In genomic region chr2:83729339-83729738, GRCm38 (mm10) we compare ENCODE assay signal across 7 mouse cellular contexts. TPM values are rescaled to one million over a fixed set of nuclear protein-coding genes. Genes with fewer than 3 reads are reported as not detected.
A peak's percentile ranks its signal among the peaks of the same experiment; 100 is the strongest.
DNase-seq lines count a peak whose midpoint lies in the region; ATAC-seq and TF ChIP-seq lines count a peak whose summit lies in the region.

No protein-coding gene starts in this region.

- no peak for TF ChIP-seq CTCF in midbrain, postnatal 0 days (IDR thresholded peaks at IDR 0.05)
- TF ChIP-seq CTCF in cortical plate, adult 2 months (IDR thresholded peaks at IDR 0.05; ENCODE audit: extremely low read depth, insufficient read depth, low read length): no peak
- no peak for TF ChIP-seq CTCF in lung, adult 2 months (IDR thresholded peaks at IDR 0.05; ENCODE audit: insufficient read depth, low read length)

- H3K4me1 ChIP-seq in midbrain, postnatal 0 days (ENCODE audit: insufficient read depth, low read length): no peaks in the 10 kb centered on the region
- no peaks in the 10 kb centered on the region; the same call in 1 of the 2 replicates for H3K4me1 ChIP-seq in midbrain, embryonic 16.5 days (ENCODE audit: control insufficient read depth, insufficient read depth, low read length)
- H3K4me1 ChIP-seq in cortical plate, adult 2 months (ENCODE audit: control insufficient read depth, insufficient read depth, low read length): peaks cover 15% of the 10 kb centered on the region
- peaks cover 21% of the 10 kb centered on the region for H3K4me1 ChIP-seq in heart, embryonic 16.5 days (ENCODE audit: control insufficient read depth, insufficient read depth, low read length)
- H3K4me1 ChIP-seq in lung, adult 2 months (ENCODE audit: control insufficient read depth, insufficient read depth, low read length): peaks cover 15% of the 10 kb centered on the region

- peak; percentile 54 for DNase-seq in midbrain, postnatal 0 days (ENCODE audit: low spot score)
- DNase-seq in lung, adult 2 months: peak; percentile 78
- DNase-seq in urinary bladder, postnatal 36 days (ENCODE audit: low spot score in 2 of 2): peak; percentile 62 to 81

- H3K36me3 ChIP-seq in midbrain, postnatal 0 days (ENCODE audit: insufficient read depth, low read length): no peaks in the 10 kb centered on the region
- H3K36me3 ChIP-seq in midbrain, embryonic 16.5 days (ENCODE audit: control insufficient read depth, insufficient read depth, low read length): no peaks in the 10 kb centered on the region
- no peaks in the 10 kb centered on the region for H3K36me3 ChIP-seq in heart, embryonic 16.5 days (ENCODE audit: control insufficient read depth, insufficient read depth)

- H3K9me3 ChIP-seq in midbrain, postnatal 0 days (ENCODE audit: low read length): no peaks in the 10 kb centered on the region
- H3K9me3 ChIP-seq in midbrain, embryonic 16.5 days (replicated peaks; ENCODE audit: control insufficient read depth, low read length, poor library complexity, severe bottlenecking): no peaks in the 10 kb centered on the region
- H3K9me3 ChIP-seq in heart, embryonic 16.5 days (replicated peaks; ENCODE audit: control insufficient read depth, low read length): no peaks in the 10 kb centered on the region

- peaks cover 4% of the 10 kb centered on the region; the same call in 1 of the 2 replicates for H3K27me3 ChIP-seq in midbrain, postnatal 0 days (ENCODE audit: insufficient read depth, low read length)
- no peaks in the 10 kb centered on the region for H3K27me3 ChIP-seq in midbrain, embryonic 16.5 days (ENCODE audit: control insufficient read depth, insufficient read depth, low read depth, low read length)
- H3K27me3 ChIP-seq in heart, embryonic 16.5 days (ENCODE audit: control insufficient read depth, insufficient read depth, low read length): no peaks in the 10 kb centered on the region

- no peak for ATAC-seq in midbrain, postnatal 0 days (ENCODE audit: low FRiP score)
- no peak for ATAC-seq in midbrain, embryonic 16.5 days
- peak; percentile 69 for ATAC-seq in heart, embryonic 16.5 days (replicated peaks; ENCODE audit: extremely low read depth, insufficient read depth, low FRiP score)
- no peak for ATAC-seq in megakaryocyte-erythroid progenitor cell, adult 5-6 weeks (replicated peaks; ENCODE audit: low FRiP score, low TSS enrichment, poor library complexity, severe bottlenecking)

- H3K27ac ChIP-seq in midbrain, postnatal 0 days (ENCODE audit: low read depth, low read length): no peak overlapping the region
- H3K27ac ChIP-seq in midbrain, embryonic 16.5 days (ENCODE audit: low read length): no peak overlapping the region
- peak overlapping the region; percentile 84 for H3K27ac ChIP-seq in cortical plate, adult 2 months (ENCODE audit: insufficient read depth, low read length)
- peak overlapping the region; percentile 11 for H3K27ac ChIP-seq in heart, embryonic 16.5 days (ENCODE audit: low read length)

- WGBS in midbrain, postnatal 0 days: 68% methylated on average over 5 of the region's 5 CpGs
- WGBS in midbrain, embryonic 16.5 days: 72% methylated on average over 5 of the region's 5 CpGs
- whole genome bisulfite sequencing in heart, embryonic 16.5 days: 33% methylated on average over 5 of the region's 5 CpGs
- WGBS in lung, adult 2 months: 16% methylated on average over 5 of the region's 5 CpGs

- no peak overlapping the region for H3K9ac ChIP-seq in midbrain, postnatal 0 days (replicated peaks; ENCODE audit: low read length, poor library complexity, severe bottlenecking)
- H3K9ac ChIP-seq in midbrain, embryonic 16.5 days (ENCODE audit: low read depth, low read length): no peak overlapping the region
- H3K9ac ChIP-seq in heart, embryonic 16.5 days (ENCODE audit: low read length): no peak overlapping the region

- H3K4me2 ChIP-seq in midbrain, postnatal 0 days (ENCODE audit: low read depth, low read length, poor library complexity, severe bottlenecking): no peak overlapping the region
- H3K4me2 ChIP-seq in midbrain, embryonic 16.5 days (ENCODE audit: low read length): no peak overlapping the region
- peak overlapping the region; percentile 17 for H3K4me2 ChIP-seq in heart, embryonic 16.5 days (ENCODE audit: low read depth, low read length)

- H3K4me3 ChIP-seq in midbrain, postnatal 0 days (ENCODE audit: low read depth, low read length): no peak overlapping the region
- no peak overlapping the region for H3K4me3 ChIP-seq in midbrain, embryonic 16.5 days (ENCODE audit: low read depth, low read length)
- no peak overlapping the region for H3K4me3 ChIP-seq in cortical plate, adult 2 months (ENCODE audit: insufficient read depth, low read length)
- H3K4me3 ChIP-seq in heart, embryonic 16.5 days (ENCODE audit: low read length): no peak overlapping the region
- no peak overlapping the region for H3K4me3 ChIP-seq in lung, adult 2 months (replicated peaks; ENCODE audit: extremely low read depth, low read depth, low read length)

- TF ChIP-seq POLR2A in cortical plate, adult 2 months (IDR thresholded peaks at IDR 0.05; ENCODE audit: extremely low read depth, insufficient read depth, low read length): no peak
- no peak for TF ChIP-seq POLR2A in lung, adult 2 months (IDR thresholded peaks at IDR 0.05; ENCODE audit: borderline replicate concordance, extremely low read depth, low read depth, low read length)

RNA-seq across cellular contexts. Expression of gene Itgav, which starts 5.1 kb away (rescaled TPM):
- 30.5 and 30.7 TPM in 2 replicates for total RNA-seq in midbrain, postnatal 0 days (2014; rRNA removed)
- polyA plus RNA-seq in midbrain, postnatal 0 days (2015; fragmentation: Nextera tagmentation; extraction: Ambion mirVana): 26.7 and 30.8 TPM in 2 replicates
- polyA plus RNA-seq in midbrain, embryonic 16.5 days (2015; fragmentation: Nextera tagmentation; extraction: Ambion mirVana): 19.9 and 20.5 TPM in 2 replicates
- polyA plus RNA-seq in cortical plate, adult 2 months (2012; rRNA removed): 88.7 and 97.2 TPM in 2 replicates
- 34.8 and 43.4 TPM in 2 replicates for polyA plus RNA-seq in heart, embryonic 16.5 days (2015; fragmentation: Nextera tagmentation; extraction: Ambion mirVana)
- 37.6 and 78.5 TPM in 2 replicates for polyA plus RNA-seq in lung, adult 2 months (2012; rRNA removed)
- total RNA-seq in megakaryocyte-erythroid progenitor cell, adult 5-6 weeks (2014; fragmentation: Nextera tagmentation): 8.1 and 13.8 TPM in 2 replicates
- 10.3 and 42.0 TPM in 2 replicates for total RNA-seq in megakaryocyte-erythroid progenitor cell, adult 5-6 weeks (2017)

Comparison
In these comparisons a context has a peak if more than half of its experiments do, and no peak if none do; other contexts are left out.
1. H3K27ac ChIP-seq: peak in cortical plate, adult 2 months (single experiment) and heart, embryonic 16.5 days (single experiment); none in midbrain, postnatal 0 days (single experiment) and midbrain, embryonic 16.5 days (single experiment).
2. Peak in every context shown above with its lines, with median percentiles within 50 percentile points of each other: DNase-seq.